Mouse (Mus musculus) lung, postnatal 0 days (tissue): ENCODE measurements around the gene Mpv17. TPM values are rescaled to one million over a fixed set of nuclear protein-coding genes. Genes with fewer than 3 reads are reported as not detected.

Experiments
- ATAC-seq: fragments of 200-750 bp; cut with Nextera tagmentation; 2 replicates; pipeline ENCODE4 v1.8.0; 2017; ENCODE audit warnings: moderate library complexity
- DNase-seq: peaks from one replicate; pipeline ENCODE4 v3.0.0-alpha.2; 2016; ENCODE audit warnings: low spot score
- H3K27ac ChIP-seq: fragments of 300-500 bp; sonication (generic); 2 replicates; pipeline ENCODE4 v1.5.1; 2014; ENCODE audit warnings: antibody characterized with exemption, mild to moderate bottlenecking, low read length, mixed read lengths
- H3K27me3 ChIP-seq: fragments of 300-500 bp; sonication (generic); replicated peaks from 2 replicates; pipeline ENCODE4 v1.6.1; 2014; ENCODE audit warnings: low read length, mixed read lengths; ENCODE audit not compliant: insufficient read depth
- H3K36me3 ChIP-seq: fragments of 300-500 bp; sonication (generic); 2 replicates; pipeline ENCODE4 v1.6.1; 2014; ENCODE audit warnings: low read length, mixed read lengths; ENCODE audit not compliant: insufficient read depth
- H3K4me1 ChIP-seq: fragments of 300-500 bp; sonication (generic); 2 replicates; pipeline ENCODE4 v1.6.1; 2014; ENCODE audit warnings: antibody characterized with exemption, low read depth, low read length, mixed read lengths; ENCODE audit not compliant: insufficient read depth
- H3K4me2 ChIP-seq: fragments of 300-500 bp; sonication (generic); replicated peaks from 2 replicates; pipeline ENCODE4 v1.6.1; 2014; ENCODE audit warnings: low read depth, mild to moderate bottlenecking, low read length, moderate library complexity, mixed read lengths
- H3K4me3 ChIP-seq: fragments of 300-500 bp; sonication (generic); 2 replicates; pipeline ENCODE4 v1.5.1; 2014; ENCODE audit warnings: low read depth, low read length
- H3K9ac ChIP-seq: fragments of 300-500 bp; sonication (generic); replicated peaks from 2 replicates; pipeline ENCODE4 v1.6.1; 2014; ENCODE audit warnings: low read depth, mild to moderate bottlenecking
- H3K9me3 ChIP-seq: fragments of 300-500 bp; sonication (generic); 2 replicates; pipeline ENCODE4 v1.6.1; 2016; ENCODE audit warnings: low read length, mixed read lengths
- CTCF ChIP-seq: IDR thresholded peaks from 2 replicates; pipeline ENCODE4 v1.5.1; 2016; ENCODE audit warnings: antibody characterized with exemption, mild to moderate bottlenecking
- EP300 ChIP-seq: IDR thresholded peaks from 2 replicates; pipeline ENCODE4 v1.6.1; 2016; ENCODE audit warnings: antibody characterized with exemption, mild to moderate bottlenecking, control low read depth
- WGBS: fragments of 180-500 bp; shearing (Covaris S2); extraction: QIAGEN DNeasy Blood & Tissue Kit; methylation state at CpG from one replicate; pipeline ENCODE4 v1.1.7; 2014; 5-methylcytosine and 5-hydroxymethylcytosine counted together
- polyA plus RNA-seq: library from polyadenylated mRNA; unstranded; fragments of >200 nt; fragmentation: Nextera tagmentation; extraction: Ambion mirVana; gene quantifications from 2 replicates; pipeline ENCODE4 v1.2.1, GENCODE M21; 2015

Mpv17 gene
- polyA plus RNA-seq, 1 experiment from 2014 or later, result 38.2 TPM

DNA sequence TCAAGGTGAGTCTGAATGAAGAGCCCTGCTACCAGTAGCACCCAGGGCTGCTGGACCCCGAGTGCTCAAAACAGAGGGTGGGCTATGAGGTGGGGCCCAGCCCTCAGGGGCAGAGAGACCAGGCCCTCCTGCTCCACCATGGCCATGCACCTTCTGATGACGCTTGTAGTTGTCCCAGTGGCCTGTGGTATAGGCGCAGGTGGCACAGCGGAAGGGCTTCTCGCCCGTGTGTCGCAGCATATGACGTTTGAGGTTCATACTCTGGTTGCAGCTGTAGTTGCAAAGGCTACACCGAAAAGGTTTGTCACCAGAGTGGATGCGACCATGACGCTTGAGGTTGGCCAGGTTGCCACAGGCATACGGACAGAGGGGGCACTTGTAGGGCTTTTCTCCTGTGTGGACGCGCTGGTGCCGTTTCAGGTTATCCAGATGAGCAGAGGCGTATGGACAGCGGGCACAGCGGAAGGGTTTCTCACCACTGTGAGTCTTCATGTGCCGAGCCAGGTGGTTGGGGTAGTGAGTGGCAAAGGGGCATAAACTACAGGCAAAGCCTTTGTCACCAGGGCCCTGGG lies 45.4 kb upstream of the Mpv17 start:
- Histone ChIP-seq H3K27ac (no peak overlapping the region), H3K27me3 (no peaks in the 10 kb centered on the region), H3K4me1 (peaks cover 12% of the 10 kb centered on the region; the same call in 1 of the 2 replicates), H3K4me2 (no peak overlapping the region), H3K36me3 (peaks cover 51% of the 10 kb centered on the region), H3K9me3 (no peaks in the 10 kb centered on the region), H3K4me3 (no peak overlapping the region), H3K9ac (no peak overlapping the region)
- ATAC-seq (no peak), DNase-seq (no peak)
- WGBS, result 90% methylated on average over 19 of the region's 19 CpGs
- TF ChIP-seq CTCF (no peak), EP300 (no peak)

DNA sequence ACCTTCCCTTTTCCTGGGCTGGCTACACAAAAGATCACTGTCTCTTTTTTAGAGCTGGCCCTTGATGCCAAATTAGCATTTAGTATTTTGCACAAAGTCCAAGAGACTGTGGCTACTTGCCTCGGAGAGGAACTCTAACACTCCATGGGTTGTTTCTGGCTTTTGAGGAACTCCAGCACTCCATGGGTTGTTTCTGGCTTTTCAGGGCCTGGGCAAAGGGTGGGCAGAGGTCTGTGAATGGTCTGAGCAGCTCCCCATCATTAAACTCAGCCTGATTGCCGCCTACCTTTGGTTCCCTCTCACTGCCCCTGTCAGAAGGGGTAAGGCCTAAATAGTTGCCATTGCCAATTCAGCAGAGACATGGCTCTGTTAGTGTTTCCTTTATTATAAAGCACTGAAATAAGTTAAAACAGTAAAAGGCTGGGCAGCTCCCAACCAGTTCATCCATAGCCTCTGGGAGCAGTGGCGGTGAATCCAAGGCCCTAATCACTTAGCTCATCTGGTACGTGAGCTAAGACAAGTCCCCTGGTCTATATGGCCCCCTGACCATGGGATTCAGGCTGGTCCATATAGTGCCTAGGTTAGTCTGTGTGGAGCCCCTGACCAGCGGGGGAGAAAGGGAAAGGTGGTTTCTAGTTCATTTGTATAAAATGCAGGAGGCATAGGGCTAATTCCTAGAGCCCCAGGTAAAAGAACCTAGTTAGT lies 44.7 kb upstream of the Mpv17 start:
- Histone ChIP-seq H3K27ac (no peak overlapping the region), H3K36me3 (peaks cover 51% of the 10 kb centered on the region), H3K9ac (no peak overlapping the region), H3K4me3 (no peak overlapping the region), H3K9me3 (no peaks in the 10 kb centered on the region), H3K4me1 (peaks cover 12% of the 10 kb centered on the region; the same call in 1 of the 2 replicates), H3K27me3 (no peaks in the 10 kb centered on the region), H3K4me2 (no peak overlapping the region)
- TF ChIP-seq EP300, result no peak
- no peak for TF ChIP-seq CTCF
- DNase-seq (no peak), ATAC-seq (no peak)
- 82% methylated on average over 5 of the region's 5 CpGs for WGBS

DNA sequence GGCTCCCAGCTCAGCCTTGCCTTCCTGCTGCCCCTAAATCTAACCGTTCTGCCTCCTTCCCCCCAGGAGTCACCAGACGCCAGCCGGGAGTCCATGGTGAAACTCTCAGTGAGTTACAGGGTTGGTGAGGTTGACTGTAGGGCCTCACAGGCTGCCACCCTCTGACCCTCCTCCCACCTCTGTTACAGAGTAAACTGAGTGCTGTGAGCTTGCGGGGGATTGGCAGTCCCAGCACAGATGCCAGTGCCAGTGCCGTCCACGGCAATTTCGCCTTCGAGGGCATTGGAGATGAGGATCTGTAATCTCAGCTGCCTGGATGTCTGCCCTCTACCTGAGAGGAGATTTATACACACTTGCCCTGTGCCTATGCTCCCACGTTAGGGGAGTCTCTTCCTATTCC lies 44.1 kb upstream of the Mpv17 start:
- Histone ChIP-seq H3K27me3 (no peaks in the 10 kb centered on the region), H3K36me3 (peaks cover 48% of the 10 kb centered on the region), H3K4me1 (peaks cover 12% of the 10 kb centered on the region; the same call in 1 of the 2 replicates), H3K4me3 (no peak overlapping the region), H3K27ac (no peak overlapping the region), H3K4me2 (no peak overlapping the region), H3K9ac (no peak overlapping the region), H3K9me3 (no peaks in the 10 kb centered on the region)
- no peak for DNase-seq
- TF ChIP-seq CTCF (no peak), EP300 (no peak)
- no peak for ATAC-seq
- 68% methylated on average over 9 of the region's 9 CpGs for WGBS

DNA sequence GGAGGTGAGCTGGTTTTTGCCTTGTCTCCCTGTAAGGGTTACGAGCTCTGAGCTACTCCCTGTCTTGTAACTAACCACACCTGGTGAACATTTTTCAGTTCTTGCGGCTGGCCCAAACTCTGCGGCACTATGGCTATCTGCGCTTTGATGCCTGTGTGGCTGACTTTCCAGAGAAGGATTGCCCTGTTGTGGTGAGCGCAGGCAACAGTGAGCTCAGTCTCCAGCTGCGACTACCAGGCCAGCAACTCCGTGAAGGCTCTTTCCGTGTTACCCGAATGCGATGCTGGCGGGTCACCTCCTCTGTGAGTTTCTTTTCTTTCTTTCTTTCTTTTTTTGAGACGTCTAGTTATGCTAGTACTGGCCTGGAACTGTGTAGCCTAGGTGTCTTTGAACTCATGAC lies 43.0 kb upstream of the Mpv17 start:
- 93% methylated on average over 12 of the region's 12 CpGs for WGBS
- no peaks in the 10 kb centered on the region for H3K9me3 ChIP-seq
- TF ChIP-seq CTCF (no peak), EP300 (no peak)
- no peaks in the 10 kb centered on the region for H3K27me3 ChIP-seq
- no peak overlapping the region for H3K9ac ChIP-seq
- no peak overlapping the region for H3K4me2 ChIP-seq
- ATAC-seq (no peak), DNase-seq (no peak)
- H3K36me3 ChIP-seq, result peaks cover 45% of the 10 kb centered on the region
- H3K27ac ChIP-seq, result no peak overlapping the region
- H3K4me3 ChIP-seq, result no peak overlapping the region
- H3K4me1 ChIP-seq, result peaks cover 6% of the 10 kb centered on the region; the same call in 1 of the 2 replicates

DNA sequence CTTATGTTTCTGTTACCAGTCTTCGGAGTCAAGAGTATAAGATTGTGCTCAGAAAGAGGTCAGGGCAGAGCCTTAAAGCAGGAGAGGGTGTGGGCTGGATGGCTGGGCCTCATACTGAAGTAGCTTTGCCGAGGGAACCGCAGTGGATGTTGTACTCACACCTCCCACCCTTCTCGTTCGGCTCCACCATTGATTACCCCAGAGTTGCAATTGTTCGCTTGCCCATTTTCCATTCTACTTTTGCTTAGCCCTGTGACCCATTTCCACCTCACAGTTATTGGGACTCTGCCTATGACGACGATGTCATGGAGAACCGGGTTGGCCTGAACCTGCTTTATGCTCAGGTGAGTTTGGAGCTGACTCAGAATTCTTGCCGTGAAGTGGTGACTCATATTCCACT lies 42.2 kb upstream of the Mpv17 start:
- TF ChIP-seq EP300, result no peak
- TF ChIP-seq CTCF, result no peak
- Histone ChIP-seq H3K36me3 (peaks cover 45% of the 10 kb centered on the region), H3K9me3 (no peaks in the 10 kb centered on the region), H3K4me3 (no peak overlapping the region), H3K4me1 (peaks cover 6% of the 10 kb centered on the region; the same call in 1 of the 2 replicates), H3K9ac (no peak overlapping the region), H3K27ac (no peak overlapping the region), H3K4me2 (no peak overlapping the region), H3K27me3 (no peaks in the 10 kb centered on the region)
- DNase-seq (no peak), ATAC-seq (no peak)
- WGBS, result 90% methylated on average over 10 of the region's 10 CpGs

DNA sequence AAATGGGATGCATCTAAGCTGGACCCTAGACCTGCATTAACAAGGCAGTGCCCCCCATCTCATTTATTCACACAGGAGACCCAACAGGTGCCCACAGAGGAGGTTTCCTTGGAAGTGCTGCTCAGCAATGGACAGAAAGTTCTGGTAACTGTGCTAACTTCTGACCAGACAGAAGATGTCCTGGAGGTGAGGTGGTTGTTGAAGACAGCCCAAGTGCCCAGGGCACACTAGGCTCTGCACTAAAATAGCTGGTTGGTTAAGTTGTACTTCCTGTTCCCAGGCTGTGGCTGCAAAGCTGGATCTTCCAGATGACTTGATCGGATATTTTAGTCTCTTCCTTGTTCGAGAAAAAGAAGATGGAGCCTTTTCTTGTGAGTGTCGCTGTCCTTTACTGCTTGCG lies 41.6 kb upstream of the Mpv17 start:
- no peaks in the 10 kb centered on the region for H3K27me3 ChIP-seq
- no peak overlapping the region for H3K27ac ChIP-seq
- H3K4me1 ChIP-seq, result peaks cover 2% of the 10 kb centered on the region; the same call in 1 of the 2 replicates
- no peak overlapping the region for H3K4me2 ChIP-seq
- H3K36me3 ChIP-seq, result peaks cover 51% of the 10 kb centered on the region
- ATAC-seq (no peak), DNase-seq (no peak)
- no peaks in the 10 kb centered on the region for H3K9me3 ChIP-seq
- H3K9ac ChIP-seq, result no peak overlapping the region
- TF ChIP-seq EP300, result no peak
- no peak for TF ChIP-seq CTCF
- 91% methylated on average over 4 of the region's 4 CpGs for WGBS
- H3K4me3 ChIP-seq, result no peak overlapping the region
